Mouse (Mus musculus) midbrain, embryonic 15.5 days (tissue): ENCODE measurements at regions not wholly inside any gene's neighbourhood (a gene's known extent, or its start where the extent isn't known, plus 50 kb on each side); places are given as distances from the start of the nearest gene placed in this dataset.

Experiments used
- ATAC-seq: fragments of 200-750 bp; cut with Nextera tagmentation; replicated peaks from 2 replicates; pipeline ENCODE4 v1.8.0; 2017; ENCODE audit warnings: moderate TSS enrichment
- H3K27ac ChIP-seq: fragments of 300-500 bp; sonication (generic); 2 replicates; pipeline ENCODE4 v1.5.1; 2015; ENCODE audit warnings: mild to moderate bottlenecking, inconsistent platforms
- H3K27me3 ChIP-seq: fragments of 300-500 bp; sonication (generic); replicated peaks from 2 replicates; pipeline ENCODE4 v1.6.1; 2015; ENCODE audit warnings: inconsistent platforms
- H3K36me3 ChIP-seq: fragments of 300-500 bp; sonication (generic); replicated peaks from 2 replicates; pipeline ENCODE4 v1.6.1; 2015; ENCODE audit warnings: inconsistent platforms
- H3K4me1 ChIP-seq: fragments of 300-500 bp; sonication (generic); 2 replicates; pipeline ENCODE4 v1.6.1; 2015; ENCODE audit warnings: inconsistent platforms
- H3K4me2 ChIP-seq: fragments of 300-500 bp; sonication (generic); 2 replicates; pipeline ENCODE4 v1.6.1; 2015; ENCODE audit warnings: inconsistent platforms, mild to moderate bottlenecking, moderate library complexity
- H3K4me3 ChIP-seq: fragments of 300-500 bp; sonication (generic); 2 replicates; pipeline ENCODE4 v1.5.1; 2015; ENCODE audit warnings: mild to moderate bottlenecking, inconsistent platforms
- H3K9ac ChIP-seq: fragments of 300-500 bp; sonication (generic); 2 replicates; pipeline ENCODE4 v1.6.1; 2015; ENCODE audit warnings: mild to moderate bottlenecking, inconsistent platforms
- H3K9me3 ChIP-seq: fragments of 300-500 bp; sonication (generic); 2 replicates; pipeline ENCODE4 v1.6.1; 2016; ENCODE audit warnings: inconsistent platforms
- WGBS: fragments of 180-500 bp; shearing (Covaris S2); methylation state at CpG from one replicate; pipeline ENCODE4 v1.1.7; 2015; ENCODE audit warnings: mixed read lengths; 5-methylcytosine and 5-hydroxymethylcytosine counted together

GRCm38 (mm10) chr9:63896073-63896807, 125.6 kb downstream of the Smad6 start:
- Histone ChIP-seq H3K27ac (no peak overlapping the region), H3K4me1 (peaks cover 6% of the 10 kb centered on the region; the same call in 1 of the 2 replicates), H3K9me3 (no peaks in the 10 kb centered on the region), H3K4me3 (no peak overlapping the region), H3K9ac (no peak overlapping the region), H3K4me2 (no peak overlapping the region), H3K27me3 (no peaks in the 10 kb centered on the region), H3K36me3 (no peaks in the 10 kb centered on the region)
- ATAC-seq = no peak
- 61% methylated on average over 15 of the region's 15 CpGs for WGBS

GRCm38 (mm10) chr9:63892235-63892971, 129.5 kb downstream of the Smad6 start:
- Histone ChIP-seq H3K27me3 (no peaks in the 10 kb centered on the region), H3K36me3 (no peaks in the 10 kb centered on the region), H3K27ac (no peak overlapping the region), H3K4me2 (no peak overlapping the region), H3K4me3 (no peak overlapping the region), H3K9me3 (no peaks in the 10 kb centered on the region), H3K4me1 (peaks cover 6% of the 10 kb centered on the region; the same call in 1 of the 2 replicates), H3K9ac (no peak overlapping the region)
- ATAC-seq = no peak
- WGBS = 60% methylated on average over 17 of the region's 17 CpGs

GRCm38 (mm10) chr9:63890717-63891116, 131.1 kb downstream of the Smad6 start:
- H3K27me3 ChIP-seq = no peaks in the 10 kb centered on the region
- H3K4me2 ChIP-seq = no peak overlapping the region
- 63% methylated on average over 5 of the region's 5 CpGs for WGBS
- peaks cover 6% of the 10 kb centered on the region; the same call in 1 of the 2 replicates for H3K4me1 ChIP-seq
- no peaks in the 10 kb centered on the region for H3K36me3 ChIP-seq
- no peak overlapping the region for H3K9ac ChIP-seq
- H3K9me3 ChIP-seq = no peaks in the 10 kb centered on the region
- ATAC-seq = no peak
- no peak overlapping the region for H3K4me3 ChIP-seq
- H3K27ac ChIP-seq = no peak overlapping the region

GRCm38 (mm10) chr9:63889570-63889969, 131.8 kb upstream of the Smad3 start:
- Histone ChIP-seq H3K9me3 (no peaks in the 10 kb centered on the region), H3K36me3 (no peaks in the 10 kb centered on the region), H3K27me3 (no peaks in the 10 kb centered on the region), H3K9ac (no peak overlapping the region), H3K27ac (no peak overlapping the region), H3K4me1 (peaks cover 6% of the 10 kb centered on the region; the same call in 1 of the 2 replicates), H3K4me3 (no peak overlapping the region), H3K4me2 (no peak overlapping the region)
- 69% methylated on average over 6 of the region's 6 CpGs for WGBS
- ATAC-seq = no peak

GRCm38 (mm10) chr9:63884971-63885370, 127.2 kb upstream of the Smad3 start:
- Histone ChIP-seq H3K9me3 (no peaks in the 10 kb centered on the region), H3K27ac (no peak overlapping the region), H3K4me1 (peaks cover 15% of the 10 kb centered on the region), H3K4me3 (no peak overlapping the region), H3K4me2 (no peak overlapping the region), H3K27me3 (no peaks in the 10 kb centered on the region), H3K36me3 (no peaks in the 10 kb centered on the region), H3K9ac (no peak overlapping the region)
- 79% methylated on average over 2 of the region's 2 CpGs for WGBS
- no peak for ATAC-seq

- Histone ChIP-seq H3K4me3 (no peak overlapping the region), H3K4me1 (peaks cover 22% of the 10 kb centered on the region), H3K9ac (no peak overlapping the region), H3K27me3 (no peaks in the 10 kb centered on the region), H3K4me2 (no peak overlapping the region), H3K36me3 (no peaks in the 10 kb centered on the region), H3K9me3 (no peaks in the 10 kb centered on the region), H3K27ac (no peak overlapping the region)
- 76% methylated on average over 6 of the region's 6 CpGs for WGBS
- ATAC-seq = no peak
Observed at GRCm38 (mm10) chr9:63883738-63884520, 126.1 kb upstream of the Smad3 start.

- no peak for ATAC-seq
- 87% methylated on average over 10 of the region's 10 CpGs for WGBS
Observed at GRCm38 (mm10) chr9:63881692-63882091, 123.9 kb upstream of the Smad3 start.

GRCm38 (mm10) chr9:63881261-63881563, 123.4 kb upstream of the Smad3 start:
- H3K36me3 ChIP-seq = no peaks in the 10 kb centered on the region
- H3K9ac ChIP-seq = no peak overlapping the region
- peak overlapping the region; percentile 46; the same call in 1 of the 2 replicates for H3K4me2 ChIP-seq
- no peak for ATAC-seq
- H3K27me3 ChIP-seq = no peaks in the 10 kb centered on the region
- no peak overlapping the region for H3K4me3 ChIP-seq
- no peaks in the 10 kb centered on the region for H3K9me3 ChIP-seq
- WGBS = 42% methylated on average over 4 of the region's 4 CpGs
- no peak overlapping the region for H3K27ac ChIP-seq
- H3K4me1 ChIP-seq = peaks cover 22% of the 10 kb centered on the region

More at GRCm38 (mm10) chr9:63881692-63882091, 123.9 kb upstream of the Smad3 start:
- Histone ChIP-seq H3K36me3 (no peaks in the 10 kb centered on the region), H3K4me2 (no peak overlapping the region), H3K4me3 (no peak overlapping the region), H3K27me3 (no peaks in the 10 kb centered on the region), H3K4me1 (peaks cover 22% of the 10 kb centered on the region), H3K27ac (no peak overlapping the region), H3K9me3 (no peaks in the 10 kb centered on the region), H3K9ac (no peak overlapping the region)

GRCm38 (mm10) chr9:63880487-63881260, 122.9 kb upstream of the Smad3 start:
- no peaks in the 10 kb centered on the region for H3K27me3 ChIP-seq
- H3K4me2 ChIP-seq = peak overlapping the region; percentile 46
- H3K9ac ChIP-seq = peak overlapping the region; percentile 16; the same call in 1 of the 2 replicates
- no peaks in the 10 kb centered on the region for H3K36me3 ChIP-seq
- H3K4me3 ChIP-seq = peak overlapping the region; percentile 17
- WGBS = 10% methylated on average over 26 of the region's 26 CpGs
- peak overlapping the region; percentile 48; the same call in 1 of the 2 replicates for H3K27ac ChIP-seq
- ATAC-seq = no peak
- peaks cover 22% of the 10 kb centered on the region for H3K4me1 ChIP-seq
- no peaks in the 10 kb centered on the region for H3K9me3 ChIP-seq

GRCm38 (mm10) chr9:63879710-63880428, 122.1 kb upstream of the Smad3 start:
- ATAC-seq = no peak
- no peak overlapping the region; the same call in none of the 2 replicates for H3K27ac ChIP-seq
- H3K36me3 ChIP-seq = no peaks in the 10 kb centered on the region
- H3K27me3 ChIP-seq = no peaks in the 10 kb centered on the region
- H3K4me3 ChIP-seq = no peak overlapping the region
- 17% methylated on average over 15 of the region's 15 CpGs for WGBS
- H3K9me3 ChIP-seq = no peaks in the 10 kb centered on the region
- no peak overlapping the region for H3K9ac ChIP-seq
- H3K4me2 ChIP-seq = peak overlapping the region; percentile 46
- peaks cover 22% of the 10 kb centered on the region for H3K4me1 ChIP-seq

- H3K4me1 ChIP-seq = peaks cover 22% of the 10 kb centered on the region
- ATAC-seq = no peak
- WGBS = 75% methylated on average over 7 of the region's 7 CpGs
Observed at GRCm38 (mm10) chr9:63877864-63878263, 120.1 kb upstream of the Smad3 start.

More at GRCm38 (mm10) chr9:63877864-63878263, 120.1 kb upstream of the Smad3 start:
- Histone ChIP-seq H3K4me3 (no peak overlapping the region), H3K4me2 (no peak overlapping the region), H3K27me3 (no peaks in the 10 kb centered on the region), H3K9me3 (no peaks in the 10 kb centered on the region), H3K27ac (no peak overlapping the region), H3K36me3 (no peaks in the 10 kb centered on the region), H3K9ac (no peak overlapping the region)
